Mouse (Mus musculus): ENCODE results near the gene Cacnb2.

The Cacnb2 gene

DNA sequence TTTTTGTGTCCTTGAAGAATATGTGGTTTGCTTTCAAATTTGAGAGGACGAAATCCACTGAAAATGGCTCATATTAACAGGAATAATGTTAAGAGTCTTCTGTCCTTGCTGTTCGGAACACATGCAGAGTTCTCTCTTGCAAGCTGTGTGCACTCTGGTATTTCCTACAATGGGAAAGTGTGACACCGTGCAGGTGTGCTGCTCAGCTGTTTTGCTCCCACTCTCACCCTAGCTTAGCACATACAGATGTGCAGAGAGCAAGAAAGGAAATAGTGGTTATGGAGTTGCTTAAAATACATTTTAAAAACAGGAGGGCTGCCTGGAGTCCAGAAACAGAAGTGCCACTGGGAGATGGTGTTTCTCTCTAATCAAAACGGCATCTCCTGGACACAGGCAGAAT lies 386.5 kb downstream of the Cacnb2 start:
- DNase-seq: peak; percentile 71

DNA sequence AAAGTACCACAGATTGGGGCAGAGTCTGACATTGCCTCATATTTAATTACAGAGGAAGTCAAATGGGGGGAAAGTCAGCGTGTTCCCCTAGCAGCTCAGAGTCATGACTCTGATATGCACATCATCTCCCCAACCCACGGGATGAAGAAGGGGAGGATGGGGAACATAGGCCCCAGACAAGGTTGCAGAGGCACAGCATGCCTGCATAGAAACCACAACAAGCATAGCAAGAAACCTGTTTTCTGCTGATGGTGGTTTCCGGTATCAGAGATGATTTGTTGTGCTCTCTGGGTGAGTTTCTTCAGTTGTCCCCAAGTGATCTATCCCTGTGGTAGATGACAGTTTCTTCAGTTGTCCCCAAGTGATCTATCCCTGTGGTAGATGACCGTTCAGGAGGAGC lies 389.6 kb downstream of the Cacnb2 start:
- peak; percentile 64 for DNase-seq

GRCm38 (mm10) chr2:14996036-14996435 lies 393.1 kb downstream of the Cacnb2 start:
- no peak for DNase-seq

- no peak for DNase-seq
These were observed 394.9 kb downstream of the Cacnb2 start for GRCm38 (mm10) chr2:14997836-14998235.

DNA sequence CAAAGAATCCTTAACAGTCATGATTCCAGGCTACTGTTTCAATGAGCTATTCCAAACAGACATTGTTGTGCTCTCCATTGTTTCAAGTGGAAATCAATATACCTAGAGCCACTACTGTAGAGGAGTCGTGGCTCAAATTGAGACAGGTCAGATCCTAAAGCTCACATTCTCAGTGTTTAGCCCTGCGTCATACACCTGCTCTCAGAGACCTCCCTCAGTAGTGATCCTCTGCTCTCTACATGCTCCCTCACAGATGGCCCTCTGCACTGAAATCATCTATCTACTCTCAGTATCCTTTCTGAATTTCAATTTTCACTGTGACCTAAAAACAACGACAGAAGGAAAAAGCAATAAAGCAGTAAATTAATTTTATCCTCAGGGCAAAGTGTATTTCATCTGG lies 404.6 kb downstream of the Cacnb2 start:
- no peak for DNase-seq

GRCm38 (mm10) chr2:15008072-15008471 lies 405.2 kb downstream of the Cacnb2 start:
- DNase-seq: no peak

GRCm38 (mm10) chr2:15026817-15027216 lies 423.9 kb downstream of the Cacnb2 start:
- DNase-seq: no peak

GRCm38 (mm10) chr2:15027816-15028215 lies 424.9 kb downstream of the Cacnb2 start:
- DNase-seq: no peak

All from thymus, postnatal 14 days (tissue).